8 mouse cellular contexts compared by ENCODE assay signal in genomic region chr6:112210238-112210950, GRCm38 (mm10).
A peak's percentile ranks its signal among the peaks of the same experiment; 100 is the strongest.
DNase-seq lines count a peak whose midpoint lies in the region; ATAC-seq lines count a peak whose summit lies in the region.

No protein-coding gene starts in this region.

- H3K36me3 ChIP-seq in forebrain, embryonic 14.5 days (ENCODE audit: control insufficient read depth, insufficient read depth, low read length), result no peaks in the 10 kb centered on the region
- no peaks in the 10 kb centered on the region for H3K36me3 ChIP-seq in midbrain, embryonic 11.5 days (ENCODE audit: control insufficient read depth, insufficient read depth, low read length)

- peak; percentile 87 for ATAC-seq in forebrain, embryonic 14.5 days
- ATAC-seq in midbrain, embryonic 11.5 days (ENCODE audit: low FRiP score), result peak; percentile 92

- H3K27ac ChIP-seq in forebrain, embryonic 14.5 days (ENCODE audit: low read depth, low read length), result peak overlapping the region; percentile 6; the same call in 1 of the 2 replicates
- peak overlapping the region; percentile 53; the same call in 1 of the 2 replicates for H3K27ac ChIP-seq in midbrain, embryonic 11.5 days (ENCODE audit: low read depth, low read length)

- H3K27me3 ChIP-seq in forebrain, embryonic 14.5 days (replicated peaks; ENCODE audit: control insufficient read depth, insufficient read depth, low read length), result no peaks in the 10 kb centered on the region
- H3K27me3 ChIP-seq in midbrain, embryonic 11.5 days (ENCODE audit: control insufficient read depth, insufficient read depth, low read length), result no peaks in the 10 kb centered on the region

- H3K4me2 ChIP-seq in forebrain, embryonic 14.5 days (ENCODE audit: low read length), result no peak overlapping the region
- H3K4me2 ChIP-seq in midbrain, embryonic 11.5 days, result no peak overlapping the region

- 33% methylated on average over 8 of the region's 8 CpGs for WGBS in forebrain, embryonic 14.5 days
- WGBS in large intestine, adult 2 months, result 7% methylated on average over 8 of the region's 8 CpGs
- 50% methylated on average over 8 of the region's 8 CpGs for WGBS in midbrain, embryonic 11.5 days

- no peak overlapping the region for H3K4me3 ChIP-seq in forebrain, embryonic 14.5 days (ENCODE audit: low read depth, low read length)
- H3K4me3 ChIP-seq in midbrain, embryonic 11.5 days (ENCODE audit: low read depth, low read length), result no peak overlapping the region

- no peak overlapping the region for H3K9ac ChIP-seq in forebrain, embryonic 14.5 days (ENCODE audit: low read length)
- no peak overlapping the region for H3K9ac ChIP-seq in midbrain, embryonic 11.5 days (ENCODE audit: low read length)

- intact Hi-C loops in heart, postnatal 36 days (cut with DNase I), result loop anchor here (2.0 kb wide), 1 partner anchor 62 kb away; the partner anchor contains the start of gene Lmcd1

- DNase-seq in right cerebral cortex, postnatal 14 days, result peak; percentile 29
- no peak for DNase-seq in right cerebral cortex, postnatal 36 days (ENCODE audit: low spot score in 2 of 2)
- peak; percentile 76 for DNase-seq in forebrain, embryonic 14.5 days (ENCODE audit: low spot score)
- DNase-seq in heart, postnatal 36 days, result peak; percentile 45 to 53
- peak; percentile 31 for DNase-seq in large intestine, adult 2 months (ENCODE audit: low read depth, low spot score)
- DNase-seq in midbrain, embryonic 11.5 days (ENCODE audit: low spot score, missing footprints), result peak; percentile 91
- DNase-seq in yolk sac, embryonic 10.5 days (ENCODE audit: low spot score), result peak; percentile 80
- DNase-seq in spleen, postnatal 4 days (ENCODE audit: low spot score in 2 of 2), result no peak

- peaks cover 6% of the 10 kb centered on the region; the same call in 1 of the 2 replicates for H3K4me1 ChIP-seq in forebrain, embryonic 14.5 days (ENCODE audit: control insufficient read depth, insufficient read depth, low read length)
- no peaks in the 10 kb centered on the region; the same call in 1 of the 2 replicates for H3K4me1 ChIP-seq in midbrain, embryonic 11.5 days (ENCODE audit: control insufficient read depth, insufficient read depth, low read length)

- no peaks in the 10 kb centered on the region for H3K9me3 ChIP-seq in forebrain, embryonic 14.5 days (replicated peaks; ENCODE audit: control insufficient read depth, low read length)
- H3K9me3 ChIP-seq in midbrain, embryonic 11.5 days (ENCODE audit: control insufficient read depth, low read length), result no peaks in the 10 kb centered on the region

Comparison
In these comparisons a context has a peak if more than half of its experiments do, and no peak if none do; other contexts are left out.
1. DNase-seq: peak in right cerebral cortex, postnatal 14 days (single experiment), forebrain, embryonic 14.5 days (single experiment), heart, postnatal 36 days (2 of 2), large intestine, adult 2 months (single experiment), midbrain, embryonic 11.5 days (single experiment) and yolk sac, embryonic 10.5 days (single experiment); none in right cerebral cortex, postnatal 36 days (0 of 2) and spleen, postnatal 4 days (0 of 2).